Mouse (Mus musculus): ENCODE measurements around the gene Saa1. TPM values are rescaled to one million over a fixed set of nuclear protein-coding genes. Genes with fewer than 3 reads are reported as not detected.

Gene Saa1
- total RNA-seq (2023): not detected in 4 replicates

GRCm38 (mm10) chr7:46742880-46743279, at the start of gene Saa1:
Saa1 (minus strand) TSS chr7:46742980.

GRCm38 (mm10) chr7:46751490-46751889, 8.7 kb upstream of the Saa1 start, which contains the start of gene Saa2:
Saa2 (plus strand) TSS chr7:46751790.

GRCm38 (mm10) chr7:46732458-46732857, 10.3 kb downstream of the Saa1 start, which contains the start of gene Saa4:
Saa4 (minus strand) TSS chr7:46732603.

GRCm38 (mm10) chr7:46715600-46715999, 27.2 kb downstream of the Saa1 start, which contains the start of gene Saa3:
Saa3 (minus strand) TSS chr7:46715700.

GRCm38 (mm10) chr7:46710390-46710844, 32.4 kb downstream of the Saa1 start, which contains the start of gene Saal1:
Saal1 (minus strand) TSS chr7:46710680.

Other genes with a start within 250 kb of the Saa1 start
- gene Sergef, start 103.2 kb downstream of the Saa1 start, total RNA-seq (2023): 25.4 to 29.7 TPM (median 27.2 TPM) in 4 replicates
- not detected in 4 replicates for gene Tph1, start 70.4 kb downstream of the Saa1 start, total RNA-seq (2023)
- gene Saal1, start 32.3 kb downstream of the Saa1 start, total RNA-seq (2023): 13.7 to 17.4 TPM (median 15.1 TPM) in 4 replicates
- gene Saa3, start 27.3 kb downstream of the Saa1 start, total RNA-seq (2023): 0.26 to 2.0 TPM in 2 of 4 replicates, not detected in the others
- gene Saa4, start 10.4 kb downstream of the Saa1 start, total RNA-seq (2023): not detected in 4 replicates
- gene Saa2, start 8.8 kb upstream of the Saa1 start, total RNA-seq (2023): not detected in 4 replicates
- gene Hps5, start 53.1 kb upstream of the Saa1 start, total RNA-seq (2023): 57.9 to 68.5 TPM (median 62.8 TPM) in 4 replicates
- gene Gtf2h1, start 53.1 kb upstream of the Saa1 start, total RNA-seq (2023): 55.6 to 71.2 TPM (median 62.9 TPM) in 4 replicates
- 151 to 165 TPM (median 159 TPM) in 4 replicates for gene Ldha, start 98.5 kb upstream of the Saa1 start, total RNA-seq (2023)
- not detected in 4 replicates for gene Ldhc, start 118.2 kb upstream of the Saa1 start, total RNA-seq (2023)
- gene Tsg101, start 177.0 kb upstream of the Saa1 start, total RNA-seq (2023): 54.4 to 67.3 TPM (median 57.4 TPM) in 4 replicates
- gene Uevld, start 215.5 kb upstream of the Saa1 start, total RNA-seq (2023): 4.9 to 8.7 TPM (median 6.4 TPM) in 4 replicates
- gene Gm9999, start 240.6 kb upstream of the Saa1 start, total RNA-seq (2023): not detected in 4 replicates